Mouse (Mus musculus) liver, embryonic 14.5 days (tissue): Measurements from ENCODE around the gene Scnn1g. TPM values are rescaled to one million over a fixed set of nuclear protein-coding genes. Genes with fewer than 3 reads are reported as not detected.

Source experiments
- ATAC-seq: fragments of 200-750 bp; cut with Nextera tagmentation; 2 replicates; pipeline ENCODE4 v1.8.0; 2017; ENCODE audit warnings: moderate number of reproducible peaks, mild to moderate bottlenecking, moderate library complexity; ENCODE audit not compliant: insufficient read depth
- DNase-seq, 3 experiments: peaks; one replicate each; pipeline ENCODE4 v3.0.0-alpha.2; 2012 to 2013; ENCODE audit warnings: low read depth in 3 of 3, low spot score in 3 of 3
- H3K27ac ChIP-seq: fragments of 300-500 bp; sonication (generic); 2 replicates; pipeline ENCODE4 v1.5.1; 2014; ENCODE audit warnings: moderate library complexity, mild to moderate bottlenecking, control low read depth, inconsistent platforms
- H3K27me3 ChIP-seq: fragments of 300-500 bp; sonication (generic); 2 replicates; pipeline ENCODE4 v1.6.1; 2014; ENCODE audit warnings: mild to moderate bottlenecking, low read length, moderate library complexity; ENCODE audit not compliant: control insufficient read depth, insufficient read depth
- H3K36me3 ChIP-seq: fragments of 300-500 bp; sonication (generic); replicated peaks from 2 replicates; pipeline ENCODE4 v1.6.1; 2014; ENCODE audit warnings: low read depth; ENCODE audit not compliant: control insufficient read depth, insufficient read depth
- H3K4me1 ChIP-seq, 2 experiments: fragments of 200-500 bp in 1 of 2; fragments of 300-500 bp in 1 of 2; sonication (generic) in 1 of 2; replicated peaks; 2 replicates each; pipeline ENCODE4 v1.6.1; 2012 to 2014; ENCODE audit warnings: antibody characterized with exemption in 1 of 2, inconsistent platforms in 1 of 2, low read length in 1 of 2; ENCODE audit not compliant: control insufficient read depth in 2 of 2, insufficient read depth in 2 of 2
- H3K4me2 ChIP-seq: fragments of 300-500 bp; sonication (generic); 2 replicates; pipeline ENCODE4 v1.6.1; 2014; ENCODE audit warnings: low read depth, mild to moderate bottlenecking, control low read depth, moderate library complexity
- H3K4me3 ChIP-seq, 2 experiments: fragments of 200-500 bp in 1 of 2; fragments of 300-500 bp in 1 of 2; sonication (generic) in 1 of 2; 2 replicates each; pipeline ENCODE4 v1.5.1; 2012 to 2014; ENCODE audit warnings: low read depth in 2 of 2, low read length in 2 of 2, mild to moderate bottlenecking in 2 of 2, control low read depth in 1 of 2, inconsistent platforms in 1 of 2, moderate library complexity in 1 of 2; ENCODE audit not compliant: insufficient read depth in 1 of 2
- H3K9ac ChIP-seq: fragments of 300-500 bp; sonication (generic); replicated peaks from 2 replicates; pipeline ENCODE4 v1.6.1; 2014; ENCODE audit warnings: mild to moderate bottlenecking, control low read depth, moderate library complexity
- H3K9me3 ChIP-seq: fragments of 300-500 bp; sonication (generic); 2 replicates; pipeline ENCODE4 v1.6.1; 2016; ENCODE audit warnings: low read length, mixed read lengths; ENCODE audit not compliant: control insufficient read depth
- CTCF ChIP-seq: IDR thresholded peaks from 2 replicates; pipeline ENCODE4 v1.5.1; 2016; ENCODE audit warnings: antibody characterized with exemption, low read depth, control low read depth
- EP300 ChIP-seq: IDR thresholded peaks from 2 replicates; pipeline ENCODE4 v1.6.1; 2016; ENCODE audit warnings: antibody characterized with exemption, low read depth
- WGBS: fragments of 180-500 bp; shearing (Covaris S2); extraction: QIAGEN DNeasy Blood & Tissue Kit; methylation state at CpG from one replicate; pipeline ENCODE4 v1.1.7; 2014; ENCODE audit not compliant: insufficient replicate concordance; 5-methylcytosine and 5-hydroxymethylcytosine counted together
- polyA plus RNA-seq, 2 experiments: library from polyadenylated mRNA; depleted of rRNA in 1 of 2; stranded (reverse) in 1 of 2; unstranded in 1 of 2; fragments of >200 nt; fragmentation: Nextera tagmentation in 1 of 2; extraction: Ambion mirVana in 1 of 2; gene quantifications; 2 replicates each; pipeline versions ENCODE4 v1.2.1 to v1.2.3; 2012 to 2014

Scnn1g gene
- polyA plus RNA-seq, 2 experiments: not detected

DNA sequence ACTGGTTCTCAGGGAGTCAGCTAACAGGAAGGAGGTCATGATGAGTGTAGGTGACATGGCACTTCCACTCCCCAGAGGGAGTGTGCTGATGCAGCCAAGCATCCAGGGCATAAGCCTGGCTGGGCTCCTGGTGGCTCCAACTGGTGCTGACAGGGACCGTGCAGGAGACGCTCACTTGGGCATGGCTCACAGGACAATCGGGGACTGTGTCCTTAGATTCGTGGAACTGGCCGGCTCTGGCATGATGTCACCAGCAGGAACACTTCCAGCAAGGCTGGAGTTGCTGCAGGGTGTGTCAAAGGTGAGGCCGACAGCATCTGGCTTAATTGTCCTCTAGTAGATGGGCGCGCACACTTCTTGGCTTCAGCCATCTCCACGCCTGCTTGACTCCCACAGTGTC, 34.7 kb downstream of the Scnn1g start:
- TF ChIP-seq CTCF (no peak), EP300 (no peak)
- no peak for DNase-seq

GRCm38 (mm10) chr7:121778553-121778952, 44.3 kb downstream of the Scnn1g start:
- 18% methylated on average over 1 of the region's 1 CpGs for WGBS
- no peak overlapping the region for H3K27ac ChIP-seq
- no peaks in the 10 kb centered on the region for H3K9me3 ChIP-seq
- no peaks in the 10 kb centered on the region for H3K4me1 ChIP-seq
- H3K9ac ChIP-seq: no peak overlapping the region
- ATAC-seq: no peak
- no peaks in the 10 kb centered on the region for H3K36me3 ChIP-seq
- DNase-seq: no peak
- no peak for TF ChIP-seq CTCF
- no peak for TF ChIP-seq EP300
- H3K4me2 ChIP-seq: no peak overlapping the region
- no peaks in the 10 kb centered on the region for H3K27me3 ChIP-seq
- no peak overlapping the region for H3K4me3 ChIP-seq

More for the DNA sequence above, 34.7 kb downstream of the Scnn1g start:
- Histone ChIP-seq H3K36me3 (no peaks in the 10 kb centered on the region), H3K4me1 (no peaks in the 10 kb centered on the region), H3K4me2 (no peak overlapping the region), H3K9ac (no peak overlapping the region), H3K27me3 (no peaks in the 10 kb centered on the region), H3K9me3 (no peaks in the 10 kb centered on the region), H3K4me3 (no peak overlapping the region), H3K27ac (no peak overlapping the region)
- no peak for ATAC-seq
- 71% methylated on average over 9 of the region's 9 CpGs for WGBS

GRCm38 (mm10) chr7:121778980-121779379, 44.7 kb downstream of the Scnn1g start:
- 58% methylated on average over 3 of the region's 3 CpGs for WGBS
- Histone ChIP-seq H3K4me3 (no peak overlapping the region), H3K4me1 (no peaks in the 10 kb centered on the region), H3K9me3 (no peaks in the 10 kb centered on the region), H3K4me2 (no peak overlapping the region), H3K27me3 (no peaks in the 10 kb centered on the region), H3K36me3 (no peaks in the 10 kb centered on the region), H3K9ac (no peak overlapping the region), H3K27ac (no peak overlapping the region)
- no peak for DNase-seq
- TF ChIP-seq CTCF (no peak), EP300 (no peak)
- no peak for ATAC-seq

DNA sequence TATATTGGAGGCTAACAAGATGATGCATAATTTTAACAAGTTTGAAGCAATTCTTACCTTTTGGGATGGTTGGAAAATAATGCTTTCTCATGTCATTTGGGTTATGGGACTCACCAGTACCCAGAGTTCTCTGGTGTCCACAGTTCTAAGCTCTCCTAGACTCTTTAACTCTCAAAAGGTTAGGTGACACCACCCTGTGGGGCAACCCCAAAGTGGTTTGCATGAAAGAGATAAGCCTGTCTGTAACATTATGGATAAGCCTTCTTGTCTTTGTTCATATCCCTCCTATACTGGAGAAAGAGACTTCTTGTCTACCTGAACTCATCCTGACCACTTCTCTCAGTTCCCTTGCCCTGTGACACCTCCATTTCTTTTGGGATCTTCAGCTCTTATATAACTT, 45.1 kb downstream of the Scnn1g start:
- TF ChIP-seq EP300: no peak
- H3K4me3 ChIP-seq: no peak overlapping the region
- no peaks in the 10 kb centered on the region for H3K4me1 ChIP-seq
- no peaks in the 10 kb centered on the region for H3K27me3 ChIP-seq
- no peak overlapping the region for H3K9ac ChIP-seq
- no peaks in the 10 kb centered on the region for H3K36me3 ChIP-seq
- peak; percentile 45; the same call in 1 of the 2 replicates for ATAC-seq
- peak in 1 of 3 experiments; percentile 3 for DNase-seq
- no peak overlapping the region for H3K27ac ChIP-seq
- no peak overlapping the region for H3K4me2 ChIP-seq
- no peaks in the 10 kb centered on the region for H3K9me3 ChIP-seq

GRCm38 (mm10) chr7:121782188-121782909, 48.1 kb downstream of the Scnn1g start:
- DNase-seq: no peak
- Histone ChIP-seq H3K4me1 (no peaks in the 10 kb centered on the region), H3K27ac (no peak overlapping the region), H3K9me3 (no peaks in the 10 kb centered on the region), H3K9ac (no peak overlapping the region), H3K4me2 (no peak overlapping the region), H3K36me3 (no peaks in the 10 kb centered on the region), H3K27me3 (no peaks in the 10 kb centered on the region), H3K4me3 (no peak overlapping the region)
- TF ChIP-seq EP300 (no peak), CTCF (no peak)
- no peak for ATAC-seq
- WGBS: 36% methylated on average over 3 of the region's 3 CpGs
